Mouse (Mus musculus): ENCODE data around the gene Phf23.

GRCm38 (mm10) chr11:70038174-70038573 is 42.6 kb downstream of the Phf23 start:
- TF ChIP-seq CTCF (IDR thresholded peaks at IDR 0.05; ENCODE audit: control insufficient read depth, insufficient read depth, insufficient read length) (no peak), MAX (IDR thresholded peaks at IDR 0.05) (no peak), USF1 (IDR thresholded peaks at IDR 0.05; ENCODE audit: low read depth) (no peak), MYOD1 (IDR thresholded peaks at IDR 0.05; ENCODE audit: control insufficient read depth, insufficient read length, low read depth) (no peak), MYOG (IDR thresholded peaks at IDR 0.05; ENCODE audit: control insufficient read depth, extremely low read depth, insufficient read length) (no peak), CEBPB (IDR thresholded peaks at IDR 0.05; ENCODE audit: low read depth) (no peak)
